Mouse (Mus musculus) urinary bladder, adult 2 months (tissue): Measurements from ENCODE around the gene Foxl2. TPM values are rescaled to one million over a fixed set of nuclear protein-coding genes. Genes with fewer than 3 reads are reported as not detected.

ENCODE experiments used
- DNase-seq: peaks from one replicate; pipeline ENCODE4 v3.0.0; 2022; ENCODE audit warnings: low spot score
- polyA plus RNA-seq: library from polyadenylated mRNA; depleted of rRNA; stranded (reverse); fragments of >200 nt; gene quantifications from 2 replicates; pipeline ENCODE4 v1.2.3, GENCODE M21; 2012

Gene Foxl2
- polyA plus RNA-seq, 1 experiment, result not detected

DNA sequence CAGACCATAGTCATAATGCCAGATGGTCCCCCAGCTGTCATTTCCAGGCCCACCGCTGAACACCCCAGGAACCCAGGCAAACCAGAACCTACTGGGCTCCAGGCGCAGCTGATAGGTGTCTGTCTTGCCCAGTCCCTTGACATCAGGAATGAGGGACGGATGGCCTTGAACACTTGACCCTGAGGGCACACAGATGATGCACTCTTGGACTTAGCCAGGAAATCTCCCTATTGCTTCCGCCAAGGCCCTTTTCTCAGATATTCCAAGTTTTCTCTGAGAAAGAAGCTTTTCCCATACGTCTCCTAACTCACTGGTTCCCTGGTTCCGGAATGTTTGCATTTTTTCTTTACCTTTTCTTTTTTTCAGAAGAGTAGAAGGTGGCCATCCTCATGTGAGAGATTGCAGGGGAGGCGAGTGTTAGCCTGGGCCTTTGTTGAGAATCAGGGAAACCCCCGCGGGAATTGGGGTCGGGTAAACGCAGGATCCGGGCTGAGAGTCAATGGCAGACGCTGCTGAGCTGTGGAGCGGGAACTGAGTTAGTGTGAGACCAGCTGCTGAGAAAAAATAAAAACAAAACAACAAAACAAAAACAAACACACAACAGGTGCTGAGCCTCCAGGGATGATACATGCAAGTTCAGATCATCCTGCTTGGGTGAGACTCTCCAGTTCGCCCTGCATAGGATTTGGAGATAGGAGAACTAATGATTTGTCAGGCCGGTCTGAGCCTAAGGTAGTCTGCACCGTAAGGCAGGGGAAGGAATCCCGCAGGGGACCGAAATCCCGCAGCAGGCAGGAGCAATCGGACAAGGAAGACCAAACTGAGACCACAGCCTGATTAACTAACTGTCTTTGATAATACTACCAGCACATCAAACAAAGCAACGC is 6.7 kb downstream of the Foxl2 start:
- DNase-seq, result no peak

GRCm38 (mm10) chr9:98962478-98963142 is 7.5 kb downstream of the Foxl2 start:
- DNase-seq, result no peak

DNA sequence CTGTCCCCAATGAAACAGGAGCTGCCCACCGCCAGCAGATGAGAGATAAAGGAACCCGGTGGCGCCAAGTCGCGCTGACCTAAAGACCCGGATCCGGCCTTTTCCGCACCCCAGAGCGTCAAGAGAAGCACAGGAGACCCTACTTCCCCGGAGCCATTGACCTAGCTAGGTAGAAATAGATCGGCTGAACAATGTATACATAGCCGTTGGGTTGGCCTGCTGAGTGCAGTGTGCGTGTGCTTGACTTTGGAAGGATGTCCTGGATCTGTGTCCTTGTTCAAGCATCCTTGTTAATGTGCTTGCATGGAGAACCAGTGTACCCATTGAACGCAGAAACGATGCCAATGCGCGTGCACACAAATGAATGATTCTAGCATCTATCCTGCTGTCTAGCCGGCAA is 8.6 kb downstream of the Foxl2 start:
- DNase-seq, result no peak

GRCm38 (mm10) chr9:98965084-98965483 is 10.0 kb downstream of the Foxl2 start:
- DNase-seq, result no peak

GRCm38 (mm10) chr9:98973101-98973521 is 18.0 kb downstream of the Foxl2 start:
- no peak for DNase-seq

- no peak for DNase-seq
Measured at GRCm38 (mm10) chr9:98973561-98973960, 18.5 kb downstream of the Foxl2 start.

GRCm38 (mm10) chr9:98974898-98975297 is 19.8 kb downstream of the Foxl2 start:
- DNase-seq, result no peak

DNA sequence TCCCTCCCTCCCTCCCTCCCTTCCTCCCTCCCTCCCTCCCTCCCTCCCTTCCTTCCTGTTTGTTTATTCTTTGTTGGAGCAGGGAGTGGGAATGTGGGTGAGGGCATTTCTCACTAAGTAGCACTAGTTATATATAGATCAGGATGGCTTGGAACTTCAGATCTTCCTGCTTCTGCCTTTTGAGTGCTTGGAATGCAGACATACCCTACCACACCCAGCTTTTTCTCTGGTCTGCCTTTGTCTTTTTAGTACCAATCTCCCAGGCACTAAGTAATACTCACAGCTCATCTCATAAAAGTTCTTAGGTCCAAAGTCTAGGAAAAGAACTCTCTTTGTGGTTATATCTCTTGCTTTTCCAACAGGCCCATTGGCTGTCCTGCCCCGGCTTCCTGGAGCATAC is 21.0 kb downstream of the Foxl2 start:
- no peak for DNase-seq

- DNase-seq, result no peak
Measured at GRCm38 (mm10) chr9:98976520-98976919, 21.4 kb downstream of the Foxl2 start.

DNA sequence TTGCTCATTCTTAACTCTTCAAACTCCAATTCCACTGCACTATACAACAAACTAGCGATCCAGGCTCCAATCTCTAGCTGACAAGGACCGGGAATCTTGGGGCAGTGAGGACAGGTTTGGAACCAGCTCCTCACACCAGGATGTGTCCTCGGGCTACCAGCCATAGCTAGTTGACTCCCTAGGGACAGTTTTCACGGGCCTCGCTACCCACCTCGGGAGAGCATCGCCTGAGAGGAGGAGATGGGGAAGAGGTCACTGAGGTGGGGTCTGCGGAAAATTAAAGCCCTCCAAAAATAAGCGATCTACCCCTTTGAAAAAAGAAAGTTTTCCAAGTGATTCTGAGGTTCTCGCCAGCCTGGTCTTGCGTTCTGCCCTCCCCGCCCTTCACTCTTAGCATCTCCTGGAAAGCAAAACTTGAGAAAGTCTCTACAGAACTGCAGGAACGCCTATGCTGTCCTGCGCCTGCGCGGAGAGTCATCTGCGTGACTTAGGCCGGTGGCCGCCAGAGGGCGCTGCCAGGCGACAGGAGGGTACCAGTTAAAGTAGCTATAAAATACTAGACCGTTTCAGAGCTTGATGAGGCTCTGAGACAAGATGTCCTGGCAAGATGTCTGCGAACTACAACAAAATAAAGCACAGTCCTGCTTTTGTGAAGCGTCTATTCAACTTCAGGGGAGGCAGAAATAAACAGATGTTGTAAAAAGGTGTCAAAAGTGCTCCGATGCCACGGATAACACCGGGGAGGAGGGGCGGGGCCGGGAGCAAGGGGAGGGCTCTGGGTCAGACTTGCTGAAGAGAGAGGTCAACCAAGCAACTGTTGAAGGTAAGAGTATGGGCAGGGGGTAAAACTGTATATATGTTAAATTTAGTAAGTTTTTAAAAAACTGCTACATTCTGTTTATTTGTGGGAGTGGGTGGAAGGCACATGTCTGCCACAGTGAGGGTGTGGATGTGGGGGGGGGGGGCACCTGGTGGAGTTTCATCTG is 24.6 kb downstream of the Foxl2 start:
- DNase-seq, result peak; percentile 79

GRCm38 (mm10) chr9:98985800-98986475 is 30.9 kb downstream of the Foxl2 start, which contains the start of gene Faim:
TSS of gene Faim (plus strand) at chr9:98986373.
- peak; percentile 100 for DNase-seq

DNA sequence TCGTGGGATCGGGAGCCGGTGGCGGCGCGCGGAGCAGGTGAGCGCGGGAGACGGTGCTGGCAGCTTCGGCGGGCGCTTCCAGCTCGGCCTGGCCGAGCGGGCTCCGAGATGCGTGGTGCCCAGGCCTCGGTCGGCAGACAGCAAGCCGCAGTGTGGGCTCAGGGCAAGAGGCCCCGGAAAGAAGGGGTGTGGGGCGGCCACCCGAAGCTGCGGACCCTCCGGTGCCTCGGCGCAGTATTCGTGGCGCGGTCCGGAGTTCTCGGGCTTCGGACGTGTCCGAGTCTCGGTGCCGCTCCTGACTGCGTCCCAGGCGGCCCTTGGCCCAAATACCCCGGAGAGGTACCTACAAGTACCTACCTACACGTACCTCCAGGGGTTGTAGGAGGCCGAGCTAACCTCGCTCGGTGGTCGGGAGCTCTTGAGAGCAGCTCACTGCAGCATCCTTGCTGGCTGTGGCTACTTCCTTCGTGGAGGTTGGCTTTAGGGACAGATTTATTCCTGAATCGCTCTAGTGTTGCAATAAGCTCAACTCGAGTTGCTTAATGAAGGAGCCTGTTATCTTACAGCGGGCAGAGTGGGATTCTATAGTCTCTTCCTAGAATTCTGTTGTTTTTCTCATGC is 31.5 kb downstream of the Foxl2 start:
- no peak for DNase-seq

DNA sequence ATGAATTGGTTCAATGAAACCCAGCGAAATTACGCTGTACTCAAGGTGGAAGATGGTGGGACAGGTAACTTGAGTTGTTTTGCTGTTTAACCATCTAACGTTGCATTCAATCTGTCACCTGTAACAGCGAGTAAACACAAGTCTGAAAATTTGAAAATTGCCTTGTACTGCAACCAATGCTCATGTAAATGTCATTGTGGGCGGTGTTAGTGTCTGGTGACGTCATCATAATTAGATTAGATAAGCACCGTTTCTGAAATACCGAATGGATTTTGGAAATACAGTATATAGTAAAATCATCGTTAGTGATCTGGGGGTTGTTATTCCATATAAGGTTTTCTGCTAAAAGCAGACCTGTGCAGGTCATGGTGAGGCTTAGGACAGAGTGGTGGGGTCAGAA is 32.0 kb downstream of the Foxl2 start:
- DNase-seq, result no peak

DNA sequence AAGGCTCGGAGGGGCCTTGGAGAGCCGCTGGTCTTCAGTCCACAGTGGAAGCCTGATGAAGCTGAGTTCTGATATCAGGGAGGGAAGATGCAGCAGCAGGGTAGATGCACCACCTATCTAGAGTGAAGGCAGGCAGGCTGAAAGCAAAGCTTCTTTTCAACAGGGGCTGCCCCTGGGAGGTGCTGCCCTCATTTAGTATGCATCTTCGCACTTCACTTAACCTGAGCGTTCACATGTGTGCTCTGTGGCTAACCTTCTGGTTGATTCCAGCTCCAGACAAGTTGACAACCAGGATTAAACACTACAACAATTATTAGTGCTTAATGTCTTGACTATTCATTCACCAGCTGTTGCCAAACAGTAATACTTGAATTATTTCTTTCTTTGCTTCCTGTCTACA is 39.0 kb downstream of the Foxl2 start:
- no peak for DNase-seq

DNA sequence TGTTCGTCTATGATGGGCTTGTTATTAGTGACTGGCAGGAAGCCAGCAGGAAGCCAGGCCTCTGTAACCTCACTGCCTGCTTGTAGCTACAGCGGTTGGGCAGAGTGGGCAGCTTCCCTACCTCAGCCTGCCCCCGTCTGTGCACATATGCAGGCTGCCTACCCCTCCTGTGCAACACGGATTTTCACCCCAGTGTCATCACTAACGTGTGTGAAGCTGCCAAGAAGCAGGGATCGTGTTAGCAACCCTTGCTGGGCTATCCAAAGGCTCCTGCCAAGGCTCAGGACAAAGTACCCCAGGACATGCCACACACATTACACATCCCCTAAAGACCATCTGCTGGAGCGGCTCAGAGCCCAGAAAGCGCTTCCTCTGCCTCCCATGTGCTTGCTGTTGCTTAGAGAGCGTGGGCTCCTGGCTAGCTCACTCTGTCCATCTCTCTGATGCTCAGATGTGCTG is 44.8 kb downstream of the Foxl2 start:
- no peak for DNase-seq

GRCm38 (mm10) chr9:99001326-99001725 is 46.2 kb downstream of the Foxl2 start:
- no peak for DNase-seq
